Mouse (Mus musculus) hindbrain, embryonic 15.5 days (tissue): Measurements from ENCODE around the gene Pitpnm3. TPM values are rescaled to one million over a fixed set of nuclear protein-coding genes. Genes with fewer than 3 reads are reported as not detected.

Experiments
- ATAC-seq: fragments of 200-750 bp; cut with Nextera tagmentation; 2 replicates; pipeline ENCODE4 v1.8.0; 2017; ENCODE audit warnings: low read depth, moderate number of reproducible peaks, moderate TSS enrichment; ENCODE audit not compliant: low FRiP score
- H3K27ac ChIP-seq: fragments of 300-500 bp; sonication (generic); replicated peaks from 2 replicates; pipeline ENCODE4 v1.5.1; 2015; ENCODE audit warnings: mild to moderate bottlenecking, inconsistent platforms
- H3K27me3 ChIP-seq: fragments of 300-500 bp; sonication (generic); 2 replicates; pipeline ENCODE4 v1.6.1; 2015; ENCODE audit warnings: control low read depth, inconsistent platforms
- H3K36me3 ChIP-seq: fragments of 300-500 bp; sonication (generic); 2 replicates; pipeline ENCODE4 v1.6.1; 2015; ENCODE audit warnings: control low read depth, inconsistent platforms
- H3K4me1 ChIP-seq: fragments of 300-500 bp; sonication (generic); replicated peaks from 2 replicates; pipeline ENCODE4 v1.6.1; 2015; ENCODE audit warnings: control low read depth, inconsistent platforms
- H3K4me2 ChIP-seq: fragments of 300-500 bp; sonication (generic); 2 replicates; pipeline ENCODE4 v1.6.1; 2015; ENCODE audit warnings: moderate library complexity, mild to moderate bottlenecking, inconsistent platforms
- H3K4me3 ChIP-seq: fragments of 300-500 bp; sonication (generic); 2 replicates; pipeline ENCODE4 v1.5.1; 2015; ENCODE audit warnings: mild to moderate bottlenecking, inconsistent platforms
- H3K9ac ChIP-seq: fragments of 300-500 bp; sonication (generic); 2 replicates; pipeline ENCODE4 v1.6.1; 2015; ENCODE audit warnings: inconsistent platforms
- H3K9me3 ChIP-seq: fragments of 300-500 bp; sonication (generic); 2 replicates; pipeline ENCODE4 v1.6.1; 2016; ENCODE audit warnings: control low read depth, inconsistent platforms
- WGBS: fragments of 180-500 bp; shearing (Covaris S2); methylation state at CpG from one replicate; pipeline ENCODE4 v1.1.7; 2015; 5-methylcytosine and 5-hydroxymethylcytosine counted together
- polyA plus RNA-seq: library from polyadenylated mRNA; unstranded; fragments of >200 nt; fragmentation: Nextera tagmentation; extraction: Ambion mirVana; gene quantifications from 2 replicates; pipeline ENCODE4 v1.2.1, GENCODE M21; 2015

Pitpnm3 gene
- polyA plus RNA-seq, 1 experiment from 2014 or later, result 5.4 TPM

DNA sequence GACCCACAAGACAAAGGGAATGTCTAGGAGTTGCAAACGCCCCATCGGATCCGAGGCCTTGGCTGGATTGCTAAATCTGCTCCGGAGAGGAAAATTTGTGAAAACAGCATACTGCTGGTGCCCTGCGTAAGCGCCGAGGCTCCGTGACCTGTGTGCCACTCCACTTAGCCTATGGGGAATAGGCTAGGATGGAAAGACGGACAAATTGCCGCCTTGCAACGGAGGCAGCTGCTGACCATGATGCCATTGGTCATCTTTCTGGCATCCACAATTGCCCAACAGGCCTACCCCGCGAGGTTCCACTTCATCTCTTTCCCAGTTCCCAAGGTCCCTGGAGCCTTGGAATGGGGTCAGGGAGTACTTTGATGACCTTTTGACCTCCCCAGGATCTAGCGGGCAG lies 92.9 kb downstream of the Pitpnm3 start:
- H3K4me1 ChIP-seq, result peaks cover 44% of the 10 kb centered on the region
- WGBS, result under 1% methylated on average over 14 of the region's 14 CpGs

GRCm38 (mm10) chr11:72041768-72042607 lies 93.6 kb downstream of the Pitpnm3 start, which contains the start of gene Pimreg:
TSS of gene Pimreg (plus strand) at chr11:72042032.
- Histone ChIP-seq H3K4me2 (peak within 1 kb of the TSS; percentile 86), H3K4me3 (peak within 1 kb of the TSS; percentile 65), H3K36me3 (no peaks in the 10 kb centered on the region), H3K9ac (peak within 1 kb of the TSS; percentile 44), H3K27ac (peak within 1 kb of the TSS; percentile 54; the same call in 1 of the 2 replicates), H3K27me3 (no peaks in the 10 kb centered on the region), H3K9me3 (no peaks in the 10 kb centered on the region), H3K4me1 (peaks cover 44% of the 10 kb centered on the region)
- WGBS, result under 1% methylated on average over 52 of the region's 52 CpGs
- ATAC-seq, result peak; percentile 92

More for the DNA sequence above, 92.9 kb downstream of the Pitpnm3 start:
- Histone ChIP-seq H3K27me3 (no peaks in the 10 kb centered on the region), H3K36me3 (no peaks in the 10 kb centered on the region), H3K9ac (peak overlapping the region; percentile 31), H3K4me3 (peak overlapping the region; percentile 65), H3K27ac (no peak overlapping the region), H3K4me2 (peak overlapping the region; percentile 86), H3K9me3 (no peaks in the 10 kb centered on the region)
- ATAC-seq, result no peak; the same call in 1 of the 2 replicates

GRCm38 (mm10) chr11:72041290-72041767 lies 94.2 kb downstream of the Pitpnm3 start:
- H3K36me3 ChIP-seq, result no peaks in the 10 kb centered on the region
- H3K4me2 ChIP-seq, result peak overlapping the region; percentile 86
- H3K4me3 ChIP-seq, result peak overlapping the region; percentile 65
- H3K4me1 ChIP-seq, result peaks cover 44% of the 10 kb centered on the region
- peak overlapping the region; percentile 54; the same call in 1 of the 2 replicates for H3K27ac ChIP-seq
- WGBS, result 15% methylated on average over 6 of the region's 6 CpGs
- no peaks in the 10 kb centered on the region for H3K27me3 ChIP-seq
- H3K9me3 ChIP-seq, result no peaks in the 10 kb centered on the region
- ATAC-seq, result no peak
- peak overlapping the region; percentile 44 for H3K9ac ChIP-seq

DNA sequence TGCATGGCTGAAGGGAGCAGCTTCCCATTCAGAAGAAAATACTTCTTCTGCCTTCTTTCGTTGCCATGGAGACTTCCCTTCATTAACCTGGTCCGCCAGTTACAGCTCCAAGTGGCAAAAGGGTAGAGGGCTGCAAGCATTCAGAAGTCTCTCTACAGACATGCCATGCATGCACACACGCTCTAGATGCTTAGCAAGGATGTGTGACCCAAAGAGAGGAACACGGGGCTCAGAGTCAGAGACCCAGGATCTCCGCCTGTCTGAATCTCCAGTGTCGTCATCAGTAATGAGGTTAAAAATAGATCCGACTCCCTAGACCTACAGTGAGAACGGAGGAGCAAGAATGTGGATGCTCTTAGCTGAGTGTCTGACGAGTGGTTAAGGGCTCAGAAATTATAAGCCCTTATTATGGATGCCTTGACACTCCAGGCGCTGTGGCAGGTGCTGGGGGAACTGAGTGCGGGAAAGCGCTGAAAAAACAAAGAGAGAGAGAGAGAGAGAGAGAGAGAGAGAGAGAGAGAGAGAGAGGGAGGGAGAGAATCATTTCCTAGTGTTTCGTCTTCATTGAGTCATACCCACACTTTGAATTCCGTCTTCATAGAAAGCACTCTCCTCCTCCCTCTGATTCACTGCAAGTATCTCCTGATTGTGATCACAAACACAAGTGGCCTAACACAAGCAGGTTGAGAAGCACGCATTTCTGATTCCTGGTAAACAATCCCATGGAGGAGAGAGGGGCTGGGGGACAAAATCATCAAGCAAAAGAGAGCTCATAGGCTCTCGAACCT lies 95.8 kb downstream of the Pitpnm3 start:
- no peak overlapping the region for H3K4me3 ChIP-seq
- no peaks in the 10 kb centered on the region for H3K27me3 ChIP-seq
- WGBS, result 19% methylated on average over 16 of the region's 16 CpGs
- no peak overlapping the region for H3K9ac ChIP-seq
- H3K36me3 ChIP-seq, result no peaks in the 10 kb centered on the region
- H3K27ac ChIP-seq, result peak overlapping the region; percentile 36
- no peaks in the 10 kb centered on the region for H3K9me3 ChIP-seq
- peak overlapping the region; percentile 33 for H3K4me2 ChIP-seq
- H3K4me1 ChIP-seq, result peaks cover 44% of the 10 kb centered on the region
- ATAC-seq, result peak; percentile 24; the same call in 1 of the 2 replicates

GRCm38 (mm10) chr11:72037996-72038395 lies 97.6 kb downstream of the Pitpnm3 start:
- Histone ChIP-seq H3K9ac (no peak overlapping the region), H3K9me3 (no peaks in the 10 kb centered on the region), H3K27me3 (no peaks in the 10 kb centered on the region), H3K27ac (no peak overlapping the region), H3K4me2 (no peak overlapping the region), H3K36me3 (no peaks in the 10 kb centered on the region), H3K4me3 (no peak overlapping the region), H3K4me1 (peaks cover 37% of the 10 kb centered on the region)
- ATAC-seq, result no peak
- 1% methylated on average over 4 of the region's 4 CpGs for WGBS

DNA sequence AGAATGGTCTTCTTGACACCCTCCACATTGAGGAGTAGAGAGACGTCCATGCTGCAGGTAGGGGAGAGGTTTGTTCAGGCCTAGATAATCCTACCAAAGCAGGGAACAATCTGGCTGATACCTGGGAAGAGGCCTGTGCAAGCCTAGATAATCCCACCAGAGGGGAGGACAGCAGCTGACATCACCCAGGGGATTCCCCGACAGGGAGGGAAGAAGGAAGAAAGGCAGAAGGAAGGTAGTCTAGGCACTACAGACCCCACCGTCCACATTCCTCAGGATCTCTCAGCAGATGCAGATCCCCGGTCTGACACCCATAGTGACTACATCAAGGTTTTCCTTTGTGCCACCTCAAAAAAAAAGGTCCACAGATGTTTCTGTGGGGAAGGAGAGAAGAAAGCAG lies 98.2 kb downstream of the Pitpnm3 start, which contains the start of gene Aipl1:
Gene Aipl1, minus strand, starts transcription at position 101 of the 400 bp plus-strand sequence.
- Histone ChIP-seq H3K27ac (no peak within 1 kb of the TSS), H3K4me2 (no peak within 1 kb of the TSS), H3K4me1 (peaks cover 31% of the 10 kb centered on the region), H3K4me3 (no peak within 1 kb of the TSS), H3K9ac (no peak within 1 kb of the TSS), H3K27me3 (no peaks in the 10 kb centered on the region), H3K9me3 (no peaks in the 10 kb centered on the region), H3K36me3 (no peaks in the 10 kb centered on the region)
- ATAC-seq, result no peak
- 70% methylated on average over 4 of the region's 4 CpGs for WGBS

DNA sequence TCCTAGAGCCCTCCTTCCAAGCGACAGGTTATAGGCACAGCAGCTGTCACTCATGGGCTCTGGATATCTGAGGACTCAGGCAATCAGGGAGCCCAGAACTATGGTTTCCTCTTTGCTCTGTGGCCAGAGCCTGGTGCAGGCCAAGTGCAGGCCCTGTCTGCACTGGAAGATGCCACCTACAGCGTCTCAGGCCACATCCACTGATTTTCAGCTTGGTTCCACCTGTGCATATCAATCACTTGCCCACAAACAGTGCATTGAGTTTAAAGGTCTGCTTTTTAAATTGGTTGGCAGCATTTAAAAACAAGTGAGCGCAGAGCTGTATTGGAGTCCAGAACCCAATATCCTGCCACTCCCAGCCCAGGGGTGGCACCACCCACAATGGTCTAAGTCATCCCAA lies 103.0 kb downstream of the Pitpnm3 start:
- H3K36me3 ChIP-seq, result no peaks in the 10 kb centered on the region
- 0 out of 2 replicates have a peak, but pooled peaks cover 5% of the 10 kb centered on the region for H3K4me1 ChIP-seq
- H3K4me2 ChIP-seq, result no peak overlapping the region
- H3K27me3 ChIP-seq, result 0 out of 2 replicates have a peak, but pooled peaks cover 3% of the 10 kb centered on the region
- H3K27ac ChIP-seq, result no peak overlapping the region
- H3K9ac ChIP-seq, result no peak overlapping the region
- 90% methylated on average over 3 of the region's 3 CpGs for WGBS
- no peak for ATAC-seq
- H3K9me3 ChIP-seq, result no peaks in the 10 kb centered on the region
- H3K4me3 ChIP-seq, result no peak overlapping the region

GRCm38 (mm10) chr11:72032091-72032490 lies 103.5 kb downstream of the Pitpnm3 start:
- H3K9ac ChIP-seq, result no peak overlapping the region
- ATAC-seq, result no peak
- WGBS, result 78% methylated on average over 4 of the region's 4 CpGs
- H3K4me3 ChIP-seq, result no peak overlapping the region
- H3K27ac ChIP-seq, result no peak overlapping the region
- H3K27me3 ChIP-seq, result 0 out of 2 replicates have a peak, but pooled peaks cover 3% of the 10 kb centered on the region
- no peak overlapping the region for H3K4me2 ChIP-seq
- 0 out of 2 replicates have a peak, but pooled peaks cover 5% of the 10 kb centered on the region for H3K4me1 ChIP-seq
- no peaks in the 10 kb centered on the region for H3K36me3 ChIP-seq
- H3K9me3 ChIP-seq, result no peaks in the 10 kb centered on the region

DNA sequence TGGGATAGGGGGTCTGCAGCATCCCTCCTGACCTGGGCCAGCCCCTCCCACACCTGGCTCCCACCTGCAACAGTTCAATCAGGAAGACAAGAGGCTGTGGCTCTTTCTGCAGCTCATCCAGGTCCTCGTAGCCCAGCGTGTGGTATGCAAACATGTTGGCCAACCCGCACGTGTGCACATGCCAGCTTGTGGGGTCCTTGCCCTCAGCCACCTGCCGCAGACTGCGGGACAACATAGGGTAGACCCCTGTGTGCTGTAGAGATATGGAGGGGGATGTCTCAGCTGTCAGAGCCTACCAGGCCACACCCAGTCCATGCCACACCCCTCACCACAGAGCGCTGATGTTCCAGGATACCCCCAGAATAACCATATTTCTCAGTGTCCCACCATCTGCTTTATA lies 104.2 kb downstream of the Pitpnm3 start:
- H3K9ac ChIP-seq, result no peak overlapping the region
- no peak overlapping the region for H3K4me2 ChIP-seq
- H3K27me3 ChIP-seq, result 0 out of 2 replicates have a peak, but pooled peaks cover 3% of the 10 kb centered on the region
- H3K4me3 ChIP-seq, result no peak overlapping the region
- WGBS, result 92% methylated on average over 7 of the region's 7 CpGs
- H3K36me3 ChIP-seq, result no peaks in the 10 kb centered on the region
- ATAC-seq, result no peak
- no peak overlapping the region for H3K27ac ChIP-seq
- H3K4me1 ChIP-seq, result 0 out of 2 replicates have a peak, but pooled peaks cover 5% of the 10 kb centered on the region
- H3K9me3 ChIP-seq, result no peaks in the 10 kb centered on the region

DNA sequence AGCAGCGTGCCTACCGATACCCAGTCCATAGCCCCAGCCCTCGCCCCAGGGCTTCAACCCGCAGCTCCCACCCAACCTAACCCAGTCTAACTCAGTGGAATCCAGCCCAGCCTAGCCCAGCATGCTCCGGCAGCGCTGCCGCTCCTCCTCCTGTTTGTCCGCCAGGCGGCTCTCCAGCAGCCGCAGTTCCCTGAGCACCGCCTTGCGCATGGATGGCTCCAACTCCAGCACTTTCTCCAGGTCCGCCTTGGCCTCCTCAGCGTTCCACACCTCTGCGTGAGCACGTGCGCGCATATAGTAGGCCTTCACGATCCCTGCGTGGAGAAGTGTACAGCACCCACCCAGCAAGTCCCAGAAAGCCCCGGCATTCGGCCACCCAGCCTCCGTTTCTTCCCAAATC lies 106.4 kb downstream of the Pitpnm3 start:
- H3K9ac ChIP-seq, result no peak overlapping the region
- no peak for ATAC-seq
- WGBS, result 25% methylated on average over 23 of the region's 23 CpGs

GRCm38 (mm10) chr11:72027836-72028235 lies 107.7 kb downstream of the Pitpnm3 start:
- no peak overlapping the region for H3K4me3 ChIP-seq
- peaks cover 11% of the 10 kb centered on the region for H3K4me1 ChIP-seq
- no peak overlapping the region for H3K9ac ChIP-seq
- 74% methylated on average over 9 of the region's 9 CpGs for WGBS
- ATAC-seq, result no peak
- no peak overlapping the region for H3K4me2 ChIP-seq
- no peaks in the 10 kb centered on the region for H3K9me3 ChIP-seq
- 0 out of 2 replicates have a peak, but pooled peaks cover 3% of the 10 kb centered on the region for H3K27me3 ChIP-seq
- H3K36me3 ChIP-seq, result no peaks in the 10 kb centered on the region
- no peak overlapping the region for H3K27ac ChIP-seq

More for the DNA sequence above, 106.4 kb downstream of the Pitpnm3 start:
- Histone ChIP-seq H3K27me3 (0 out of 2 replicates have a peak, but pooled peaks cover 3% of the 10 kb centered on the region), H3K36me3 (no peaks in the 10 kb centered on the region), H3K4me1 (0 out of 2 replicates have a peak, but pooled peaks cover 5% of the 10 kb centered on the region), H3K4me2 (no peak overlapping the region), H3K27ac (no peak overlapping the region), H3K9me3 (no peaks in the 10 kb centered on the region), H3K4me3 (no peak overlapping the region)
